Mouse (Mus musculus) kidney, adult 8-10 months (tissue): ENCODE data around the gene Ccdc184.
A peak's percentile ranks its signal among the peaks of the same experiment; 100 is the strongest.

ENCODE experiments used
- DNase-seq, 2 experiments: peaks; one replicate each; pipeline ENCODE4 v3.0.0; 2022

The Ccdc184 gene

DNA sequence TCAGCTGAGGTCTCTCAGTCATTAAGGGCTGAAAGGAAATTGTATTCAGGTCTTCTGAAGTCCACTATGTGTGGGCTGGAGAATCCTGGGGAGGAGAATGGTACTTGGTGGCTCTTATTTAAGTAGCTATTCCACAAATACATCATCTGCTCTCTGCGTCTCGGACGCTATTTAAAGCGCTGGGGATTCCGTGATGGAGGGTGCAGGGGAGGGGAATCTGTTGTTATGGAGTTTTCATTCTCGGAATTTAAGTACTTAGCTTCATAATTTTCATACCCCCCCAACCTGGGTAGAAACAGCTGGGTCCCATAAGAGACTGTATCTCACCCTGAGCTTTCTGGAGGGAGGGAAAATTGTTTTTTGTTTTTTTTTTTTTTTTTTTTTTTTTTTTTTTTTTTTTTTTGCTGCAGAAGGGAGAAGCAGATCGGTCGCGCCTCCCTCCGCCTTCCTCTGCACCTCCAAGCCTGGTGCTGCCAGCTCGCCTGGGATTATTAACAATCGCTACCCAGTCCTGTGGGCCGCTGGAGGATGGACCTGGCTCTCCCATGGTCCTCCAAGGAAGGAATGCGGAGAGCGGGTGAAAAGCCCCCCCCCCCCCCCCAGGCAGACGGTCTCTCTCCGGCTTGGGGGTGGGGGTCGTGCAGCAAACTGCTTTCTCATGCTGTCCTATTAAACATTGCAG, at the start of gene Ccdc184:
Ccdc184 (plus strand) TSS at position 196 of the 682 bp plus-strand sequence.
- no peak for DNase-seq

DNA sequence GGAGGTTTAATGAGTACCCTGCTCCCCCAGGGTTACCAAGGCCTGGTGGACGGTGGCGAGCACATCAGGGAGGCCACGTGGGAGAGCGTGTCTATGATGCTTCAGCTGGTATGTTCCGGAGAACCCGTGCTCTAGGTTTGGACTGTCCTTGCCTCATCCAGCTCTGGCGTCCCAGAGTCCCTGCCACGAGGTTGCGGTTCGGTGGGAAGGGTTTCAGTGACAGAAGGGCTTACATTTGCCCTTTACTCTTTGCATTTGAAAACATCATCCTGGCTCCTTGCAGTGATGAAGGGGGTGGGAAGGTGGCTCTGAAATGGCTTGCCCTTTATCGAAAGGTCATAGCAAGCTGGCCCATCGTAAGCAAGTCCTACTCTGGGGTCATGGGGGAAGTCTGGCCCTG, 47.6 kb upstream of the Ccdc184 start:
- DNase-seq = no peak

DNA sequence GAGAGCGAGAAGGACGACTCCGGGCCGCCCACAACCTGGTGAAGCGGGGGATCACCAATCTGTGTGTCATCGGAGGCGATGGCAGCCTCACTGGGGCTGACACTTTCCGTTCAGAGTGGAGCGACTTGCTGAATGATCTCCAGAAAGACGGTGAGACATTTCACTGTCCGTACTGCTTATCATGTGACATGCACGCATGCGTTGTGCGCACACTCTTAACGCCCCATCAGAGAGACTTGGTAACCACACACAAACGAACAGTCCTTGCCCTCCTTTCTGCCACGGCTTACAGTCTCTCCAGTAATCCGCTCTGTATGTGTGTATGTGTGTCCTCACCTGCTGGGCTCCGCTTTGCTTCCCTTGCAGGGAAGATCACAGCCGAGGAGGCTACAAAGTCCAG, 46.1 kb upstream of the Ccdc184 start:
- no peak for DNase-seq

DNA sequence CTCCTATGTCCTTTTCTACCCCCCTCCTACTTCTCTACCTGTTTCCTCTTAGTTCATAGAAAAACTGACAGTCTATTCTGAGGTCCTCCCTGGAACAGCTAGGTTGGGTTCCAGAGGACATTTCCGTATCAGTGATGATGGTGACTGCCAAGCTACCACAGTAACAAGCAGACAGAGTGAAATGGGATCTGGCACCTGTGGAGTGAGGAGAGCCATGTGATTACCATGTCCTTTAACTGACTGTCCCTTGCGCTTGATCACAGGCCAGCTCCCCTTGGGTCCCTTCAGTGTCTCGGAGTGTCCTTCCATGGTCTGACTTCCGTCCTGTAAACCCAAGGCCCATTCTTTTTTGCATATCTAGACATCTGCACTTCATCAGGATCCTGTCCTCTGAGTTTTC, 36.0 kb upstream of the Ccdc184 start:
- DNase-seq = no peak

DNA sequence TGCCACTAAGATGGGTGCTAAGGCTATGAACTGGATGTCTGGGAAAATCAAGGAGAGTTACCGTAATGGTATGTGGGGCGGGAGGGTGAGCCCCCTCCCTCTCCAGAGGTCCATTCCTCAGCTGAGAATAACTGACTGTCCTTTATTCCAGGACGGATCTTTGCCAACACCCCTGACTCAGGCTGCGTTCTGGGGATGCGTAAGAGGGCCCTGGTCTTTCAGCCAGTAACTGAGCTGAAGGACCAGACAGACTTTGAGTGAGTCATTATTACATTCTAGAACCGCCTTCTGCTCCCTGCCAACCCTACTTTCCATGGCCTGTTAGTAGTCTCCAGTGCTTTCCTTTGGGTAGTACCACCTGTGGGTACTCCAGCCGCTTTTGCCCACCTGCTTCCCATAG, 35.5 kb upstream of the Ccdc184 start:
- DNase-seq = no peak

DNA sequence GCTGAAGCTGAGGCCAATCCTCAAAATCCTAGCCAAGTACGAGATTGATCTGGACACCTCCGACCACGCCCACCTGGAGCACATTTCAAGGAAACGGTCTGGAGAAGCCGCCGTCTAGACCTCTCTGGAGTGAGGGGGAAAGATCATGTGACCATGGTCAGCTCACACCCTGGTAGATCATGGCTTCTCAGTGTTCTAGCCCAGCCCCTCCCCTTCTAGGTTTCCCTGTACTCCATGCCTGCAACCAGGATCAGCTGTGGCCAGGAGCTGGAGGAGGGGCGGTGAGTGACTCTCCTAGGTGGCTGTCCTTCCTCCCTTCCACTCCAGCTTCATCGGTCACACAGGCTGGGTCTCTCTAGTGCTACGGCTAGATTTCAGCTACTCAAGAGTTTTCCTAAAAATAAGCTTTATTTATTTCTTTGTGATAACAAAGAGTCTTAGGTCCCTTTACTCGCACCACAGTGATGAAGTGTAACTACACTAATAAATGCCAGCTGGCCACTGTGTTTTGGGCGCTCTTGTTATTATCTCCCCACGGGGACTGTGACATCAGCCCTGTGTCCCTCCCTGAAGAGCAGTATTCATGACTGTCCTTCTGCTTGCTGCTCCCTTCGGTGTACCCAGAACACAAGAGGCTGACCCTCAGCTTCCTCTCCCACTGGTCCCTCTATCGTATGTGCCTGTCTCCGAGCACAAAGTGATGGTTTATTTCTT, 34.9 kb upstream of the Ccdc184 start:
- DNase-seq = no peak

DNA sequence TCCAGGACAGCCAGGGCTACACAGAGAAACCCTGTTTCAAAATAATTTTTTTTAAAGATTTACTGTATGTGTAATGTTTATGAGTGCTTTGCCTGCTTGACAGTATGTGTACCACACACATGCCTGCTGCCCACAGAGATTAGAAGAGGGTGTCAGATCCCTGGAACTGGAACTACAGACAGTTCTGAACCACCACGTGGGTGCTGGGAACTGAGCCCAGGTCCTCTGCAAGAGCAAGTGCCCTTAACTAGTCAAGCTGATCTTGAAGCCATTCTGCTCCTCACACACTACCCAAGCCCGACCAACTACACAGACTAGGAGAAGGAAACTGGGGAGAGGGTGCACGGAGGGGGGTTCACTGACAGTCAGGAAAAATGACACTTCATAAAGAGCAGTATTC, 33.5 kb upstream of the Ccdc184 start:
- DNase-seq = no peak

DNA sequence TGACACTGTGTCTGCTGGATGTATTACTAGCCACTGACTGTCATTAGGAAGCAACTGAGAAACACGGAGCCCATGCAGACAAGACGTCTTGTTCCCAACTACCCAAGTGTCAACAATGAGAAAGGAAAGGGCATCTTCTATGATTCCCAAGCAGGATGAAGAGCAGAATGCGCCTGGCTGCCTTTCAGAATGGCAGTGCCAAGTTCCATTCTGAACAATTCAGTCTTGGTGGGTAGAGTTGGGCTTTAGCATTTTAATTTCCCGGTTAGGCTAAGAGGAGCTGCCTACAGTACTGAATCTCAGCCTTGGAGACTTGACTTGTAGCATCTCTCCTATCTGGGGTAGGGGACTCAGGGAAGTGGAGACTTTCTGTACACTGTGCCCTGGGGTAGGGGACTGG, 32.9 kb upstream of the Ccdc184 start:
- DNase-seq = no peak

DNA sequence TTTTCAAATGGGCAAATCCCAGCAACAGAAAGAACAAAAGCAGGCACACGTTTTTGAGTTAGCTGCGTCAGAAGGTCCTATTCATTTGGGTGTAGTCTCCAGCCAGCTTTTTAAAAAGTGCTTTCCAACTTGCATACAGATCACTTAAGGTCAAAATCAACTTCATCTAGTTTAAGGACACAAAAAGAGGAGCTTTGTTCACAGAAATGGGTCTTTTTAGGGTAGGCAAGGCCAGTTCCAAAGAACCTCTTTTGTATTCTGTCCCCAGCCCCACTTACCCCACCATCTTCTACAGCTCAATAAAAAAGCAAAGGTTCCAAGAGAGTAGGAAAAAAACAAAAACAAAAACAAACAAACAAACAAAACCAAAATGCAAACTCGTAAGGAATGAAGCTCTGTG, 32.3 kb upstream of the Ccdc184 start:
- DNase-seq = no peak

DNA sequence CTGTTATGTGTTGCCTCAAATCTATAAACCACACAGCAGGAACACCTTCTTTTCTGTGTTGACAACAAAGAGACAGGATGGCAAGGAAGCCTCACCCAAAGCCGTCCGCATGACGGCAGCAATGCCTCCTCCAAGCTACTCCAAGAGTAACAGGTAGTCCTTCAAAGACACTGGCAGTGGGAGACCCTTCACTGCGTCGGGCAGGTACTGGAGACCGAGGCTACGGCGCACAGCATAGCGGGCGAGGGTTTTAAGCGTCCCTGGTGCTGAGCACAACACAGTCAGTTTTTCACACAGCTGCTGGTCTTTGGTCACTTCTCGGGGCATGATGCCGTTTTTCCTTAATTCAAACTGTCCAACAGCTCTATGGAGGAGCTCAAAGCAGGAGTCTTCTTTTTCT, 31.3 kb upstream of the Ccdc184 start:
- DNase-seq = no peak

DNA sequence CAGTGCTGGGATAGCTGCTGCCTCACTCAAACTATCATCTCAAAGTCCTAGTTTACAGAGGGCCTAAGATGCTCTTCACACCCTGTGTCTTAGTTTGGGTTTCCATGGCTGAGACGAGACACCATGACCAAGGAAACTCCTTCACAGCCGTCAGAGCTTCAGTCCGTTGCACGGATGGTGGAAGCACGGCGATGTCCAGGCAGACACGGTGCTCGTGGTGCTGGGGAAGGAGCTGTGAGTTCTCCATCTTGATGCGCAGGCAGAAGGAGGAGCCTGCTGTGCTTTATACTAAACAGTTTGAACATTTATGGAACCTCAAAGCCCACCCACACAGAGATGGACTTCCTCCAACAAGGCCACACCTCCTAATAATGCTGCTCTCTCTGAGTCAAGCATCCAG, 30.1 kb upstream of the Ccdc184 start:
- DNase-seq = no peak

DNA sequence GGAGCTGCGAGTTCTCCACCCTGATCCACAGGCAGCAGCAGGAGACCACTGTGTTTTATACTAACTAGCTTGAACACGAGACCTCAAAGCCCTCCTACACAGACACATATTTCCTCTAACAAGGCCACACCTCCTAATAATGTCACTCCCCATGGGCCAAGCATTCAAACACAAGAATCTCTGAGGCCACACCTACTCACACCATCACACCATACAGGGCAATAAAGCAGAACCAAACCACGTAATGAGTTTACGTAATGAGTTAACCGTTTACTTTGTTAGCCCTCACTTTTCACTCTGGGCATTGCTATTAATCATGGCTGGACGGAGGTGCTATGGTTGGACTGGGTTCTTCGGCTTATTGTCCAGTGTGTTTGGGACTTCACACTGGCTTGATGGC, 27.2 kb upstream of the Ccdc184 start:
- no peak for DNase-seq

DNA sequence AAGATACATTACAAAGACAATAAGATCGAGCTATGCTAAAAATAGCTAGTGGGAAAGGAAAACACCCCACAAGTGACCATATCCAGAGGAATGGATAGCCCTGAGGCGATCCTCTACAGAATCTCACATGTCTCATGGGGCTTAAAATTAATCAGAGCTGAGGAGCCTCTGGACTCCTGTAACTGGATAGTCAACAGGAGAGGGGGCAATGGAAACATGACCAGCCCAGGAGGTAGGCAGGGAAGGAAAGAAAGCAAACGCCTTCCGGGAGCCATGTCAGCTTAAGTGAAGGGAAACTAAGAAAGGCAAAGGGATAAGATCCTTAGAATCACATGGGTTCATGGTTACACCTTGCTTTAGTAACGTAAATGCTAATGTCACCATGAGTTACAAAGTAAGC, 26.1 kb upstream of the Ccdc184 start:
- DNase-seq = no peak

DNA sequence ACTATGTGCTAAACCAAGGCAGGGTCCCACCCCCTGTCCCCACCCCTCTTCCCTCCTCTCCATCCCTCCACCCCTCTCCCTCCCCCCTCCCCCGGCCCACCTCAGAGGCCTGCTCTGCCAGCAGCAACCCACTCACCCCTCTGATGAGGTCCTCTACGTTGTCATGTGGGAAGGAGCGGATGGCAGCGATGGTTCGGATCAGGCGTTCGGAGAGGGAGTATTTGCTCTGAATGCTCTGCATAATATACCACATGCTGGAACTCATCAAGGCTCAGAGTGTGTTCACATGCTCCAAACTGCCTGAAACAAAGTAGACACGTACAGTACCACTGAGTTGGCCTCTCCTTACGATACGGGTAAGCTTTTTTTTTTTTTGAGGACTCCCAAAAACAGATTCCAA, 24.4 kb upstream of the Ccdc184 start:
- no peak for DNase-seq

DNA sequence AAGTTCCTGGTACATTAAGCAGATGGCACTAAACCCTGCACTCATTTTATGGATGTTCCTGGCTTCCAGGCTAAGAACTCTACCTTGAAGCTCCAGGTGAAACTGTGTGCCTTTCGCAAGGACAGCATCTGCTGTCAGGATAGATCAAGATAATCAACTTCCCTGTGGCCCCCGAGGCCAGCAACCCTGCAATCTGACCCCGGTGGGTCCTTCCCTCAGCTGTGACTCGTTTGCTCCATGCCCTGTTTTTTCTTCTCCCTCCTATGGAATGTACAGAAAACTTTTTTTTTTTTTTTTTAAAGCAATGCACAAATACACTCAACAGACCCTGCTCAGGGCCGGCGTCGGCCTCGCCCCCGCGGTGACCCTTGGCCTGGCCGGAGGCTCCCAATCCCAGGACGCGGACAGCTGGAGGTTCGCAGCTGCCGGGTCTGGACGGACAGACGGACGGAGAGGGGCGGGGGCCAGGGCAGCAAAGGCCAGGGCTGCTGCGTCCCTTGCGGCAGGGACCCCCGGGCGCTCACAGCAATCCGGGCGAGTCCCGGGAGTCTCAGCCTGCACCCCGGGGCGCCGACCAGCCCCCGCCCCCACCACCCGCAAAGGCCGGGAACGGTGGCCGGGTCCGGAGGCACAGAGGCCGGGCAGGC, 22.0 kb upstream of the Ccdc184 start:
- peak in 1 of 2 experiments; percentile 13 for DNase-seq

DNA sequence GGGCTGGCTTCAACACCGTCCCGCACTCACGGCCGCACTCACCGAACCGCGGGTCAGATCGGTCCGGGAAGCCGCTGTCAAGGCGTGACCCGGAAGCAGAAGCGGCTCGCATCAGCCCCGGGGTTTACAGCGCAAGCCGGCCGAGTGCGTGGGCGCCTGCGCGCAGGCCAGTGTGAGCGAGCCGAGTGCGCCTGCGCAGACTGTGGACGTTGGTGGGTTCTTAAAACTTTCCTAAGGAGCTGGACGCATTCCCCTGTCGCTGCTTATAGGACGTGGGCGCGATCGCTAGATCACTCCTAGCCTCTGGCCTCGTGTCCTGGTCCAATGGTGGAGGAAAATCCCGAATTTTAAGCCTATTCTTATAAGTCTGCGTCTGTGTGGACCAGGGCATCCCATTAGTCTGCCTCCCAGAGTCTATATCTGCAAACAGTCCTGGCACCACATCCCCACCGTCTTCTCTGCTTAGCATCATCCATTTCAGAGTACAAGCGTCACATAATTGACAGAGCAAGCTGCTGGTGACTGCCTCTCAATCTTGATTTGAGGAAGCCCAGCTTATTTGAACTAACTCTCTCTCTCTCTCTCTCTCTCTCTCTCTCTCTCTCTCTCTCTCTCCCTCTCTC, 21.3 kb upstream of the Ccdc184 start:
- DNase-seq = peak; percentile 91 to 92

DNA sequence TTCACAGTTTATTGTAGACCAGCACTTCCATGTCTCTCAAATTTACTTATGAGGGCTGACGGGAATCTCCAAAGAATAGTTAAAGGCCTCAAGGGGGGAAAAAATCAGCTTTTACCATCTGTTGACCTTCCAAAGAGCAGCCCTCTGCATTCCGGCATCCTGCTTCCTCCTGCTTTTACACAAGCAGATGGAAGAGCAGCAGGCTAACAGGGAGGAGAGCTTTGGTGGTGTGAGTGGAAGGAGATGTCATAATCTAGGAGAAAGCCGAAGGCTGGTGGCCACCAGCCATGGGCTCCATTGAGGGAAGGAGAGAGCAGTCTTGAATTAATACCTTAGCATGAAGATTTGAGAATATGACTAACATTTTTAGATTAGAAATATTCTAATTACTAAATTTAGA, 18.6 kb upstream of the Ccdc184 start:
- no peak for DNase-seq

DNA sequence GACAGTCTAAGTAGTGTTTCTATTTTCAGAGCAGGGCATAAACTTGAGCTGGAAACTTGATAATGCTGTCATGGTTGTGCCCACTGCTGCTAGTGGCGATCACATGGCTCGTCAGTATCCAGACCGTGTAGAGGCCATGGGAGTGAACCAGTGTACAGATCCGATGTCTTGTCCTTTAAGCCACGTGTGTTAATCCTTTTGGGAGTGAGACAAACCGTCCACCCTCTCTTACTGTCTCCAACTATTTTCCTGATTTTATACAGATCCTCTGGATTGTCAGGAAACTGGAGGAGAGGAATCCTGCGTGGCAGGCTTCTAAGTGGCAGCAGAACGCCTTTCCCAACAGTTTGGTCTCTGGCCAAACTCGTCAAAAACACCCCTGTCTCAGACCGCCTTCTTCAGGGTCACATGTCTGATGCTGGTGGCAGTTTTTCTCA, 17.8 kb upstream of the Ccdc184 start:
- DNase-seq = no peak

DNA sequence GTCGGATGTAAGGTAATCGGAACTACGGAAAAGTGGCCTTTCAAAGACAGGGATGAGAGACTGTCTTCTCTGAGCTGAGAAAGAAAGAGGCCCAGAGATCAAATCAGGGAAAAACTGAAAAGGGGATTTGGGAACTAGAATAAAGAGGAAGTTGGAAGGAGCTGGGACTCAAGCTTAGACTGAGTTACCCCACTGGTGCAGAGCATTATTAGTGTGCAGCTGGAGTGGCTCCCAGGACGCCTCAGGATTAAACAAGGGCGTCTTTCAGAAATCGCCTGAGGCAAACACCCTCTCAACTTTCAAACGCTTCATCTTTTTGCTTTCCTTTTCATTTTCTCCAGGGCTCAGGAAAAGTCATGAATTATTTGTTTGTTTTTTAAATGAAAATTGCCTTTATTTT, 14.0 kb upstream of the Ccdc184 start:
- DNase-seq = no peak

DNA sequence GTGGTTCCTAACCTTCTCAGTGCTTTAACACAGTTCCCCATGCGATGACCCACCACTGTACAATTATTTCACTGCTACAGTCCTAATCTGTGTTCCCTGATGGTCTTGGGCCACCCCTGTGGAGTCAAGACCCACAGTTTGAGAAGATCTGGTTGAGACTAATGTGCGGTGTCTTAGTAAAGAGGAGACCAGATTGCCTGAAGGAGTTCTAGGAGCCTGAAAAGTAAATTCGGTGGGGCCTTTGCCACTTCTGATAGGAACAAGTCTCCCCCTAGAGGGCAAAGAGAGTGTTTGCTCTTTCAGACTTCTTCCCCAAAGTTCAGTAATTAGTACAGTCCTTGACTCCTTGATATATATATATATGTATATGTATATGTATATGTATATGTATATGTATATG, 13.3 kb upstream of the Ccdc184 start:
- no peak for DNase-seq

DNA sequence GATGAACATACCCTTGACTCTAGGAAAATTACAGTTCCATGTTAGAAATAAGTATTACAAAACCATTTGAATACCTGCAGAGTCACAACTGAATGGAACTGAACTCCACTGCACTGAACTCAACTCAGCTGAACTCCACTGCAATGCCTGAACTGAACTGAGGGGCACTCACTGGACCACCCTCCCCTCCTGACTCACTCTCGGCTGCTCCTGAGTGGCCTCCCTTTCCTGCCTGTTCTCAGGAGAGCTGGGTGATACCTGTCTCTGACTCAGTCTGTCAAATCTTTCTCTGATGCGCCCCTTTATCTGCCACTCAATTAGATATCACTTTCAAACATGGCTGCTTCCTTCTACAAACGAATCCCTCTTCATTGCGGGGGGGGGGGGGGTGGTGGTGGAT, 12.8 kb upstream of the Ccdc184 start:
- no peak for DNase-seq

DNA sequence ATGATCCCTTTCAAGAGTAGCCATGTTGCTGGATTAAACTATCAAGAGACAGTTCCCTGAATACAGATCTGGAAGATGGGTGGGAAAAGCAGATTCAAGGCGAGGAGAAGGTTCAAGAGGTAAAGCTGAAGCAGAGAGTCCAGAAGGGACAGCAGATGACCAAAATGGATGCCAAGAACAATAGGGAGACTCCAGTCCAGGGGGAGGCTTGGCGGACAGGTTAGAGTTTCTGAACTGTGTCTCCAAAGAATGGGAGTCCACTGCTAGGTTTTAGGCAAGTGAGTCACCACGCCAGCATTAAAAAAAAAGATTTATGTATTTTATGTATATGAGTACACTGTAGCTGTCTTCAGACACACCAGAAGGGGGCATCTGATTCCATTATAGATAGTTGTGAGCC, 12.3 kb upstream of the Ccdc184 start:
- DNase-seq = no peak

DNA sequence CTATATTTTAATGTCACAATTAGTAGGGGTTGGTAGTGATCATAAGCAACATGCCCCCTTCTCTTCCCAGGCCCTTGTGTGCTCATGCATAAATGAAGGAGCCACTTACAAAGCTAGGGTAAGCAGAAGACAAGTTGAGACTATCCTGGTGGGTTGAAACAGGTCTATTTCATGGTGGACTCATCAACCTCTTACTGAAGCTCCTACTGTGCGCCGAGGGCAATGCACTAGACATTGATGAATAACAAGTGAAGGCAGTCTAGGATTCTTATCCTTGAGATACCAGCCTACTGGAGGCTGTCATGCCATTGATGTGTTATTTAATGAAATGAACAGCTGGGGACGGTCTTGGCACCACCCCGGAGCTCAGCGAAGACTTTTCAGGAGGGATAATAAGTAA, 11.7 kb upstream of the Ccdc184 start:
- no peak for DNase-seq

DNA sequence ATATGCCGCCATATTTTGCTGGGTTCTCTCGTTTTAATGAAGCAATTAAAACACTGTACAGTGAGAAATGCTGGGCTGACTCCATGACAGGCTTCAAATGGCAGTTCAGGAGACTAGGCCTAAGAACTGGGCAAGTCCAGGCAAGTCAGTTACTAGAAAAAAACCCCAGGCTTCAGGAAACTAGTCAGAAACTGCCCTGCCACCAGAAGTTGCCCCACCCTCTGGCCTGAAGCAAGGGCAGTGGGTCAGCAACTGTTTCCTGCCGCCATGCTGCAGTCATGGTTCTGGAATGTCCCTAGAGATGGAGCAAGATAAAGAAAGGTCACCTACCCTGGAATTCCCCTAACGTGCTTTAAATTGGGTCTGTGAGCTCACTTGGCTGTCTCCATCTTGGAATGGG, 11.0 kb upstream of the Ccdc184 start:
- DNase-seq = peak in 1 of 2 experiments; percentile 23
